Mouse (Mus musculus) myocyte (in vitro differentiated cells): ENCODE measurements at regions not wholly inside any gene's neighbourhood (a gene's known extent, or its start where the extent isn't known, plus 50 kb on each side); places are given as distances from the start of the nearest gene placed in this dataset.

Source experiments
- H3K27me3 ChIP-seq: one replicate; pipeline ENCODE4 v1.6.1; 2011; ENCODE audit not compliant: control insufficient read depth, insufficient read depth, insufficient read length
- H3K36me3 ChIP-seq: one replicate; pipeline ENCODE4 v1.6.1; 2011; ENCODE audit not compliant: control insufficient read depth, insufficient read depth
- H3K4me2 ChIP-seq: one replicate; pipeline ENCODE4 v1.6.1; 2011; ENCODE audit warnings: low read depth, control low read depth
- H3K4me3 ChIP-seq: one replicate; pipeline ENCODE4 v1.5.1; 2011; ENCODE audit warnings: mild to moderate bottlenecking, control low read depth, moderate library complexity
- H3K79me2 ChIP-seq: one replicate; pipeline ENCODE4 v1.6.1; 2011; ENCODE audit not compliant: control insufficient read depth, insufficient read depth
- H3ac ChIP-seq: one replicate; pipeline ENCODE4 v1.6.1; 2011; ENCODE audit not compliant: control insufficient read depth, insufficient read length
- CEBPB ChIP-seq: IDR thresholded peaks from 2 replicates; pipeline ENCODE4 v1.6.1; 2011; ENCODE audit warnings: mild to moderate bottlenecking, moderate library complexity; ENCODE audit not compliant: poor library complexity, insufficient read depth, severe bottlenecking
- E2F4 ChIP-seq: IDR thresholded peaks from one replicate; pipeline ENCODE4 v1.6.1; 2011; ENCODE audit warnings: mild to moderate bottlenecking, control low read depth, moderate library complexity; ENCODE audit not compliant: insufficient read depth
- MAX ChIP-seq: IDR thresholded peaks from one replicate; pipeline ENCODE4 v1.6.1; 2011; ENCODE audit warnings: low read depth, mild to moderate bottlenecking, control low read depth
- MYOD1 ChIP-seq, 3 experiments: IDR thresholded peaks; one replicate each; pipeline ENCODE4 v1.6.1; 2011; ENCODE audit warnings: control low read depth in 2 of 3, low read depth in 2 of 3, mild to moderate bottlenecking in 2 of 3, moderate library complexity in 1 of 3; ENCODE audit not compliant: insufficient read length in 2 of 3, control insufficient read depth in 1 of 3
- MYOG ChIP-seq, 3 experiments: IDR thresholded peaks; one replicate each; pipeline ENCODE4 v1.6.1; 2011; ENCODE audit warnings: control low read depth in 2 of 3, low read depth in 2 of 3, mild to moderate bottlenecking in 2 of 3; ENCODE audit not compliant: insufficient read length in 2 of 3, control insufficient read depth in 1 of 3, insufficient read depth in 1 of 3
- POLR2A ChIP-seq: IDR thresholded peaks from one replicate; pipeline ENCODE4 v1.6.1; 2011; ENCODE audit warnings: low read depth, mild to moderate bottlenecking, control low read depth, moderate library complexity; ENCODE audit not compliant: insufficient read length
- POLR2AphosphoS2 ChIP-seq: IDR thresholded peaks from one replicate; pipeline ENCODE4 v1.6.1; 2011; ENCODE audit warnings: low read depth, control low read depth; ENCODE audit not compliant: insufficient read length
- REST ChIP-seq: IDR thresholded peaks from one replicate; pipeline ENCODE4 v1.6.1; 2011; ENCODE audit warnings: mild to moderate bottlenecking, control low read depth, moderate library complexity; ENCODE audit not compliant: insufficient read depth, insufficient read length
- SRF ChIP-seq: IDR thresholded peaks from one replicate; pipeline ENCODE4 v1.6.1; 2011; ENCODE audit warnings: low read depth; ENCODE audit not compliant: control insufficient read depth, insufficient read length
- TCF12 ChIP-seq: IDR thresholded peaks from one replicate; pipeline ENCODE4 v1.6.1; 2011; ENCODE audit warnings: mild to moderate bottlenecking, control low read depth; ENCODE audit not compliant: poor library complexity, insufficient read depth, severe bottlenecking
- TCF3 ChIP-seq: IDR thresholded peaks from one replicate; pipeline ENCODE4 v1.6.1; 2011; ENCODE audit warnings: low read depth, control low read depth; ENCODE audit not compliant: insufficient read length
- USF1 ChIP-seq: IDR thresholded peaks from one replicate; pipeline ENCODE4 v1.6.1; 2011; ENCODE audit warnings: low read depth, mild to moderate bottlenecking, control low read depth, moderate library complexity

GRCm38 (mm10) chr15:93974727-93975126 lies 379.0 kb upstream of the Prickle1 start:
- no peaks in the 10 kb centered on the region for H3K27me3 ChIP-seq
- no peaks in the 10 kb centered on the region for H3K79me2 ChIP-seq
- no peak overlapping the region for H3ac ChIP-seq
- no peak overlapping the region for H3K4me3 ChIP-seq
- TF ChIP-seq POLR2A (no peak), MYOD1 (IDR thresholded peaks at IDR 0.05; ENCODE audit: control insufficient read depth in 1 of 3, insufficient read length in 2 of 3, low read depth in 2 of 3) (no peak), MYOG (IDR thresholded peaks at IDR 0.05; ENCODE audit: control insufficient read depth in 1 of 3, insufficient read depth in 1 of 3, insufficient read length in 2 of 3, low read depth in 2 of 3) (no peak), TCF3 (no peak), POLR2AphosphoS2 (no peak), TCF12 (no peak), CEBPB (no peak), SRF (no peak), USF1 (no peak), MAX (no peak), E2F4 (no peak), REST (no peak)
- H3K36me3 ChIP-seq: no peaks in the 10 kb centered on the region
- H3K4me2 ChIP-seq: no peak overlapping the region

GRCm38 (mm10) chr15:93972979-93973378 lies 377.3 kb upstream of the Prickle1 start:
- no peak for TF ChIP-seq E2F4
- no peak for TF ChIP-seq MAX
- TF ChIP-seq CEBPB: no peak
- TF ChIP-seq SRF: no peak
- no peak for TF ChIP-seq POLR2A
- no peak for TF ChIP-seq USF1
- no peak for TF ChIP-seq TCF12
- no peak for TF ChIP-seq MYOG (IDR thresholded peaks at IDR 0.05; ENCODE audit: control insufficient read depth in 1 of 3, insufficient read depth in 1 of 3, insufficient read length in 2 of 3, low read depth in 2 of 3)
- TF ChIP-seq MYOD1 (IDR thresholded peaks at IDR 0.05; ENCODE audit: control insufficient read depth in 1 of 3, insufficient read length in 2 of 3, low read depth in 2 of 3): no peak
- no peak for TF ChIP-seq REST
- TF ChIP-seq POLR2AphosphoS2: no peak
- TF ChIP-seq TCF3: no peak

DNA sequence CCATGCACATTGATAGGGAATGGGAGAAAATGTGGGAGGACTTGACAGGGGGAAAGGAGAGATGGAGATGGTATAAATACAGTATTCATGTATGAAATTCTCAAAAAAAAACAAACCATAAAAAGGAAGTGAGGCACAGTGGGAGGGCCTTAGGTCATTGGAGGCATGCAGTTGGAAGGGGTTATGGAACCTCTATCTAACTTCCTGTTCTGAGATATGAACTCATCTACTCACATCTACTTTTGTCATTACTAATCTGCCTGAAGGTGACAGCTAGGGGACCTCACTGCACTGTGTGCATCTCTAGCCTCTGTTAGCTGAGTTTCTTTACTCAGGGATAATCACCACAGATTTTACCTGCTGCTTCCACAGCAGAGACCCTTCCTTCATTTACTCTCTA lies 366.3 kb upstream of the Prickle1 start:
- H3K4me3 ChIP-seq: no peak overlapping the region
- H3K36me3 ChIP-seq: no peaks in the 10 kb centered on the region
- H3ac ChIP-seq: no peak overlapping the region
- TF ChIP-seq MYOD1 (IDR thresholded peaks at IDR 0.05; ENCODE audit: control insufficient read depth in 1 of 3, insufficient read length in 2 of 3, low read depth in 2 of 3) (no peak), TCF3 (no peak), REST (no peak), USF1 (no peak), POLR2AphosphoS2 (no peak), E2F4 (no peak), TCF12 (no peak), MYOG (IDR thresholded peaks at IDR 0.05; ENCODE audit: control insufficient read depth in 1 of 3, insufficient read depth in 1 of 3, insufficient read length in 2 of 3, low read depth in 2 of 3) (no peak), MAX (no peak), POLR2A (no peak), CEBPB (no peak), SRF (no peak)
- H3K27me3 ChIP-seq: no peaks in the 10 kb centered on the region
- no peaks in the 10 kb centered on the region for H3K79me2 ChIP-seq
- no peak overlapping the region for H3K4me2 ChIP-seq

More at GRCm38 (mm10) chr15:93972979-93973378, 377.3 kb upstream of the Prickle1 start:
- no peak overlapping the region for H3ac ChIP-seq
- H3K79me2 ChIP-seq: no peaks in the 10 kb centered on the region
- no peak overlapping the region for H3K4me3 ChIP-seq
- no peaks in the 10 kb centered on the region for H3K27me3 ChIP-seq
- no peaks in the 10 kb centered on the region for H3K36me3 ChIP-seq
- H3K4me2 ChIP-seq: no peak overlapping the region

DNA sequence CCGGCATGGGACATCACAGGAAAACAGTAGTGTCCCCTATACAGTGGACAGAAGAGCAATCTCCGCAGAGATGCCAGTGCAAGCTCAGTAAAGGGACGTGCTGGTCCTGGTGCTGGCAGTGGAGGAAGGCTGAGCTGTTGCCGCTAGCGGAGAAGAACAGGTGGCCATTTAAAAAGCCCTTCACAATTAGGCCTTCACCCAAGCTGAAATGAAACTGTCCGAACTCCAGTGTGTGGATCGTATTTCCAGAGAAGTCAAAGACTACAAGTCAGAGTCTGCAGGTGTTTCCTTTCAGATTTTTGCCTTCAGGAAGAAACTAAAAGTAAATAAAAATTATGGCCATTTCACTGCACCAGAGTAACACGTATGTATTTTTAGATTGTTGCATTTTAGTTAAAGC lies 364.2 kb upstream of the Prickle1 start:
- peak overlapping the region; percentile 44 for H3K4me2 ChIP-seq
- H3K4me3 ChIP-seq: no peak overlapping the region

DNA sequence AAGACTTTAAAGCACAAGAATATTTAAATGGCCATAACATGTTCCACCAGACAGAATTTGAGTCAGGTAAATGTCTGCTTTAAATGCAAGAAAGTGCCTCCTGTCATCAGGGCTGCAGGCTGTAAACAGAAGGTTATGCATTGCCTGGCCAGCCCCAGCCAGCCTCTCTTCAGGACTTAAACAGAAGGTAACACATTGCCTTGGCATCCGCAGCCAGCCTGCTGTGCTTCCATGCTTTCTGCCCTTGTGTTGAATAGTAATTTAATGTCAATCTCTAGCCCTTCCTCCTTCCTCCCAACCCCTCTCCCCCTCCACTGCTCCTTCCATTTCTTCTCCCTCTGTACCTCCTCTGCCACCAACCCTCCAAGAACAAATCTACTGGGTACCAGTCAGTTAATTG lies 362.4 kb upstream of the Prickle1 start:
- H3K4me3 ChIP-seq: no peak overlapping the region
- H3K79me2 ChIP-seq: no peaks in the 10 kb centered on the region
- H3ac ChIP-seq: no peak overlapping the region
- no peaks in the 10 kb centered on the region for H3K27me3 ChIP-seq
- no peak overlapping the region for H3K4me2 ChIP-seq
- H3K36me3 ChIP-seq: no peaks in the 10 kb centered on the region
- no peak for TF ChIP-seq TCF12
- TF ChIP-seq MYOG (IDR thresholded peaks at IDR 0.05; ENCODE audit: control insufficient read depth in 1 of 3, insufficient read depth in 1 of 3, insufficient read length in 2 of 3, low read depth in 2 of 3): no peak
- no peak for TF ChIP-seq SRF
- no peak for TF ChIP-seq CEBPB
- TF ChIP-seq E2F4: no peak
- TF ChIP-seq POLR2AphosphoS2: no peak
- no peak for TF ChIP-seq TCF3

More for the DNA sequence above, 364.2 kb upstream of the Prickle1 start:
- Histone ChIP-seq H3K79me2 (no peaks in the 10 kb centered on the region), H3K36me3 (no peaks in the 10 kb centered on the region), H3K27me3 (no peaks in the 10 kb centered on the region), H3ac (no peak overlapping the region)
- TF ChIP-seq MYOD1 (IDR thresholded peaks at IDR 0.05; ENCODE audit: control insufficient read depth in 1 of 3, insufficient read length in 2 of 3, low read depth in 2 of 3) (peak in 2 of 3 experiments; percentile 47 to 63), MYOG (IDR thresholded peaks at IDR 0.05; ENCODE audit: control insufficient read depth in 1 of 3, insufficient read depth in 1 of 3, insufficient read length in 2 of 3, low read depth in 2 of 3) (no peak)
